Mouse (Mus musculus): ENCODE results near the gene Papss1. TPM values are rescaled to one million over a fixed set of nuclear protein-coding genes. Genes with fewer than 3 reads are reported as not detected.

The Papss1 gene
- polyA plus RNA-seq, 1 experiment from 2014 or later, result 103 TPM

GRCm38 (mm10) chr3:131662589-131663148, 98.1 kb downstream of the Papss1 start:
- ATAC-seq (ENCODE audit: insufficient read depth, low FRiP score), result peak; percentile 33; the same call in 1 of the 2 replicates
- Histone ChIP-seq H3K9me3 (replicated peaks; ENCODE audit: control insufficient read depth, low read length) (no peaks in the 10 kb centered on the region), H3K36me3 (ENCODE audit: control insufficient read depth, insufficient read depth, low read length) (no peaks in the 10 kb centered on the region), H3K27ac (ENCODE audit: low read length) (no peak overlapping the region), H3K27me3 (ENCODE audit: control insufficient read depth, insufficient read depth, low read length) (no peaks in the 10 kb centered on the region), H3K4me3 (replicated peaks; ENCODE audit: low read length) (no peak overlapping the region), H3K4me2 (ENCODE audit: low read depth, low read length) (no peak overlapping the region), H3K4me1 (ENCODE audit: control insufficient read depth, insufficient read depth, low read length) (no peaks in the 10 kb centered on the region), H3K9ac (ENCODE audit: low read length) (no peak overlapping the region)
- WGBS, result 69% methylated on average over 5 of the region's 5 CpGs

DNA sequence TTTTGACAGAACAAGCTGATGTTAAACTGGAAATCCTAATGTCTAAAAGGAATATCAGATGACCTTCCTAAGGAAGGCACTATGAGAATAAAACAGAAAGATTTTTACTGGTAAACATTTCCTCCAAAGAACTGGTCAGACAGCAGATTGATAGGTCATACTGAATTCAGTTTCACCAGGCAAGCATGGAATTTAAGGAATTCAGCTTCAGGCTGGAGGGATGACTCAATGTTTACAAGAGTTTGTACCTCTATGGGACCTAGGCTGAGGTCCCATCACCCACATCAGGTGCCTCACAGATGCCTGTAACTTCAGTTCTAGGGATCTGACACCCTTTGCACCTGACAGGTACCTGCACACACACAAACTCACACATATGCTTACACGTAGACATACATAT, 105.3 kb downstream of the Papss1 start:
- Histone ChIP-seq H3K4me2 (ENCODE audit: low read depth, low read length) (no peak overlapping the region), H3K4me1 (ENCODE audit: control insufficient read depth, insufficient read depth, low read length) (no peaks in the 10 kb centered on the region), H3K27ac (ENCODE audit: low read length) (no peak overlapping the region), H3K9ac (ENCODE audit: low read length) (no peak overlapping the region), H3K4me3 (replicated peaks; ENCODE audit: low read length) (no peak overlapping the region), H3K27me3 (ENCODE audit: control insufficient read depth, insufficient read depth, low read length) (no peaks in the 10 kb centered on the region), H3K36me3 (ENCODE audit: control insufficient read depth, insufficient read depth, low read length) (no peaks in the 10 kb centered on the region), H3K9me3 (replicated peaks; ENCODE audit: control insufficient read depth, low read length) (no peaks in the 10 kb centered on the region)
- 62% methylated on average over 1 of the region's 1 CpGs for WGBS
- no peak for ATAC-seq (ENCODE audit: insufficient read depth, low FRiP score)

- H3K4me1 ChIP-seq (ENCODE audit: control insufficient read depth, insufficient read depth, low read length), result no peaks in the 10 kb centered on the region
Measured at GRCm38 (mm10) chr3:131686106-131686505, 121.5 kb downstream of the Papss1 start.

GRCm38 (mm10) chr3:131689949-131690348, 125.4 kb downstream of the Papss1 start:
- no peak overlapping the region for H3K27ac ChIP-seq (ENCODE audit: low read length)
- no peaks in the 10 kb centered on the region for H3K36me3 ChIP-seq (ENCODE audit: control insufficient read depth, insufficient read depth, low read length)
- H3K9ac ChIP-seq (ENCODE audit: low read length), result no peak overlapping the region
- no peak for ATAC-seq (ENCODE audit: insufficient read depth, low FRiP score)
- no peaks in the 10 kb centered on the region for H3K9me3 ChIP-seq (replicated peaks; ENCODE audit: control insufficient read depth, low read length)
- no peaks in the 10 kb centered on the region for H3K4me1 ChIP-seq (ENCODE audit: control insufficient read depth, insufficient read depth, low read length)
- 66% methylated on average over 11 of the region's 11 CpGs for WGBS
- no peak overlapping the region for H3K4me3 ChIP-seq (replicated peaks; ENCODE audit: low read length)
- no peaks in the 10 kb centered on the region for H3K27me3 ChIP-seq (ENCODE audit: control insufficient read depth, insufficient read depth, low read length)
- no peak overlapping the region for H3K4me2 ChIP-seq (ENCODE audit: low read depth, low read length)

More at GRCm38 (mm10) chr3:131686106-131686505, 121.5 kb downstream of the Papss1 start:
- H3K4me3 ChIP-seq (replicated peaks; ENCODE audit: low read length), result no peak overlapping the region
- no peak overlapping the region for H3K9ac ChIP-seq (ENCODE audit: low read length)
- no peak overlapping the region for H3K27ac ChIP-seq (ENCODE audit: low read length)
- no peaks in the 10 kb centered on the region for H3K36me3 ChIP-seq (ENCODE audit: control insufficient read depth, insufficient read depth, low read length)
- H3K4me2 ChIP-seq (ENCODE audit: low read depth, low read length), result no peak overlapping the region
- WGBS, result 70% methylated on average over 12 of the region's 12 CpGs
- H3K27me3 ChIP-seq (ENCODE audit: control insufficient read depth, insufficient read depth, low read length), result no peaks in the 10 kb centered on the region
- no peaks in the 10 kb centered on the region for H3K9me3 ChIP-seq (replicated peaks; ENCODE audit: control insufficient read depth, low read length)
- no peak for ATAC-seq (ENCODE audit: insufficient read depth, low FRiP score)

DNA sequence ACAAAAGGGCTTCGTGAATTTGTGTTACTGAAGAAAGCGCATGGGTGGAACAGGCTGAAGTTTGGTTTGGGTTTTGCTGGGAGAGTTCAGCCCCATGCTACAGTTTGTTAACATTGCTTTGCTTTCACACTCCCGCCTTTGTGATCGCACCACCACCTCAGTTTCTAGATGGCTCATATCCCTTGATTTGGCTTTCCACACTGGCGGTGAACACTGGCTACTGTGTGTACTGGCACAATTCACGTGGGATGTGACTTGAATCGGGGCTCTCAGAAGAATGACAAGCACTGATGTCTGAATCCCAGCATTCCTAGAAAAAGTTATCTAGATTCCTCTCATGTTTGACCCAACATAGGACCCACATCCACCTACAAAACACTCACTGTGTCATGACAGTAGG, 126.0 kb downstream of the Papss1 start:
- no peak overlapping the region for H3K4me2 ChIP-seq (ENCODE audit: low read depth, low read length)
- H3K4me3 ChIP-seq (replicated peaks; ENCODE audit: low read length), result no peak overlapping the region
- H3K27me3 ChIP-seq (ENCODE audit: control insufficient read depth, insufficient read depth, low read length), result no peaks in the 10 kb centered on the region
- 63% methylated on average over 7 of the region's 7 CpGs for WGBS
- no peak overlapping the region for H3K9ac ChIP-seq (ENCODE audit: low read length)
- H3K9me3 ChIP-seq (replicated peaks; ENCODE audit: control insufficient read depth, low read length), result no peaks in the 10 kb centered on the region
- no peak for ATAC-seq (ENCODE audit: insufficient read depth, low FRiP score)
- H3K27ac ChIP-seq (ENCODE audit: low read length), result no peak overlapping the region
- H3K4me1 ChIP-seq (ENCODE audit: control insufficient read depth, insufficient read depth, low read length), result no peaks in the 10 kb centered on the region
- no peaks in the 10 kb centered on the region for H3K36me3 ChIP-seq (ENCODE audit: control insufficient read depth, insufficient read depth, low read length)

DNA sequence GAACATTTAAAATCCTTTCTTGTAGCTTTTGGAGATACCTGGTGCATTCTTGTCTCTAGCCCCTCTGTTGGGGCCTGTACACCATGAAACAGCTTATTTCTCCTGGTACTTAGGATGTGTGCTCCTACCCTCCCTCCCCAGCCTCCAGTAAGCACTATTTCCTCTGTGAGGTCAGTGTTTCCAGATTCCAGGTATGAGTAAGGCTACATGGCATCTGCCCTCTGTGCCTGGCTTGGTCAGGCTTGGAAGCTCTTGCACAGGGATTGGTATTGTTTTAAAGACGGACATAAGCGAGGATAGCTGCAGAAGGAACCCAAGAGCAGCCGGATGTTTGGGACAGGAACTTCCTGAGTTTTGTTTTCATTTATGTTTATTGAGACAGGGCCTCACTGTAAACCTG, 126.6 kb downstream of the Papss1 start:
- Histone ChIP-seq H3K9me3 (replicated peaks; ENCODE audit: control insufficient read depth, low read length) (no peaks in the 10 kb centered on the region), H3K4me2 (ENCODE audit: low read depth, low read length) (no peak overlapping the region), H3K27me3 (ENCODE audit: control insufficient read depth, insufficient read depth, low read length) (no peaks in the 10 kb centered on the region), H3K36me3 (ENCODE audit: control insufficient read depth, insufficient read depth, low read length) (no peaks in the 10 kb centered on the region), H3K27ac (ENCODE audit: low read length) (no peak overlapping the region), H3K4me3 (replicated peaks; ENCODE audit: low read length) (no peak overlapping the region), H3K4me1 (ENCODE audit: control insufficient read depth, insufficient read depth, low read length) (no peaks in the 10 kb centered on the region), H3K9ac (ENCODE audit: low read length) (no peak overlapping the region)
- WGBS, result 82% methylated on average over 3 of the region's 3 CpGs
- no peak for ATAC-seq (ENCODE audit: insufficient read depth, low FRiP score)

Other genes with a start within 250 kb of the Papss1 start
- 11.0 and 12.1 TPM in 2 replicates for gene Sgms2, start 73.4 kb upstream of the Papss1 start, polyA plus RNA-seq (2015; fragmentation: Nextera tagmentation; extraction: Ambion mirVana)

Data from stomach, embryonic 16.5 days (tissue).